Mouse (Mus musculus): ENCODE measurements around the gene Zc3h6.

Gene Zc3h6

GRCm38 (mm10) chr2:129035381-129035780 is 68.2 kb downstream of the Zc3h6 start:
- DNase-seq (ENCODE audit: low read depth, low spot score), result no peak

- DNase-seq (ENCODE audit: low read depth, low spot score), result no peak
Measured at GRCm38 (mm10) chr2:129038426-129038936, 71.3 kb downstream of the Zc3h6 start.

GRCm38 (mm10) chr2:129038937-129039631 is 71.9 kb downstream of the Zc3h6 start:
- no peak for DNase-seq (ENCODE audit: low read depth, low spot score)

- DNase-seq (ENCODE audit: low read depth, low spot score), result no peak
Measured at GRCm38 (mm10) chr2:129040567-129040966, 73.4 kb downstream of the Zc3h6 start.

DNA sequence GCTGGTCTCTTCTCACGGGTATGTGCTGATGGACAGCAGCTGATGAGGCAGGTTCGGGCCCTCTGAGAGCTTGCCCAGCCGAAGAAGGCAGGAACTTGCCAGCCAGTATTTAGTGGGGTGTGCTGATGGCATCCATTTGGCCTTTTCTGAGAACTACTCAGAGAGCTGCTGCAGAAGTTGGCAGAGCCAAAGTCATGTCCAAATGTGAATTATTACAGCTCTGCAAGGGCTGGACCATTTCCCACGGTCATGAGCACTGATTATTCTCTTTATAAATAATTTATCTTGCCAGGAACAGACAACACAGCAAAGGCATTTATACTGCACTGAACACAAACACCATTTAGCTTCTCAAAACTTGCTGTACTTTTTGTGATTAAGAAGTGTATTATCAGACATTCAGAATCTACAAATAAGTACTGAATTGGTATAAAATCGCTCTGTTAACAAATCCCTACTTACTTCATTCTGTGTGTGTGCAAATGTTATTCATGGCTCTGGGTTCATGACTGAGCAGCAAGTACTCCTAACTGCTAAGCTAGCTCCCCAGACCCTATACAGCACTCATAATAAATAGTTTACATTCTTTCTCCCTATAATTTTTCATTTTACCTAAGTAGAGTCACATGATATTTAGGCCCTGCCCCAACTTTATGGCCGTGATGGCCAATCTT is 79.1 kb downstream of the Zc3h6 start:
- DNase-seq (ENCODE audit: low read depth, low spot score), result no peak

- no peak for DNase-seq (ENCODE audit: low read depth, low spot score)
Measured at GRCm38 (mm10) chr2:129046846-129047196, 79.6 kb downstream of the Zc3h6 start.

GRCm38 (mm10) chr2:129047811-129048210 is 80.6 kb downstream of the Zc3h6 start, which contains the start of gene Vinac1:
Gene Vinac1, minus strand, starts transcription at chr2:129048172.
- DNase-seq (ENCODE audit: low read depth, low spot score), result no peak

- DNase-seq (ENCODE audit: low read depth, low spot score), result no peak
Measured at GRCm38 (mm10) chr2:129052451-129052983, 85.3 kb downstream of the Zc3h6 start.

- DNase-seq (ENCODE audit: low read depth, low spot score), result no peak
Measured at GRCm38 (mm10) chr2:129055741-129056140, 88.5 kb downstream of the Zc3h6 start.

DNA sequence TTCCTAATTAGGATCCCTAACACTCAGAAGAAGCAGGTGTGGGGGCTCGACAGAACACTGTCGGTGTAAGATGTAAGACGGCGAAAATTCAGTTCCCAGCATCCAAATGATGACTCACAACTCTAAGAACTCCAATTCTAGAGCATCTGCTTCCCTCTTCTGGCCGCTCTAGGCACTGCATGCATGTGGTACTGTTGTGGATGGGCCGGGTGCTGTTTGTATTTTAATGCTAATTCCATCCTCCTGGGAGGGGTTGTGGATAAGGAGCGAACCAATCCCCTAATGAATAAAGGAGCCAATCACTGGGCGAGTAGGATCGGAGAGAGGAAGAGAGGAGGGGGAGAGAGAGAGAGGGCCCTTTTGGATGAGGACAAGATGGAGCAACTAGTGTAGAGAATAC is 89.4 kb downstream of the Zc3h6 start:
- peak; percentile 96 for DNase-seq (ENCODE audit: low read depth, low spot score)

DNA sequence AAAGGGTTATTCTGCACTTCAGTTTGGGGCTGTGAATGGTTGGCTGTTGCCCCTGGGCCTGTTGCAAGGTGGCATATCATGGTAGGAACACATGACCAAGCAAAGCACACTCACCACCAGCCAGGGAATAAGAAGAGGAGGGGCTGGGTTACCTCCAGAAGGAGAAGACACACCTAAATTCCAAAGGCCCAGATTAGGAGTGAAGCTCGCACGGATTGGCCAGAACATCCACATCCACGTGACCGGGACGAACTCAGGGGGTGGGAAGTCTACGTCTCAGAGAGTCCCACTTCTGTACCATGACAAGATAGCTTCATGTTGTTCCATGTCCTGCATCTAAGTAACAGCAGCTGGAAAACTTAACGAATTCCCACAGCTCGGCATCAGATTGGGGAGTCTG is 90.1 kb downstream of the Zc3h6 start:
- peak; percentile 28 for DNase-seq (ENCODE audit: low read depth, low spot score)

DNA sequence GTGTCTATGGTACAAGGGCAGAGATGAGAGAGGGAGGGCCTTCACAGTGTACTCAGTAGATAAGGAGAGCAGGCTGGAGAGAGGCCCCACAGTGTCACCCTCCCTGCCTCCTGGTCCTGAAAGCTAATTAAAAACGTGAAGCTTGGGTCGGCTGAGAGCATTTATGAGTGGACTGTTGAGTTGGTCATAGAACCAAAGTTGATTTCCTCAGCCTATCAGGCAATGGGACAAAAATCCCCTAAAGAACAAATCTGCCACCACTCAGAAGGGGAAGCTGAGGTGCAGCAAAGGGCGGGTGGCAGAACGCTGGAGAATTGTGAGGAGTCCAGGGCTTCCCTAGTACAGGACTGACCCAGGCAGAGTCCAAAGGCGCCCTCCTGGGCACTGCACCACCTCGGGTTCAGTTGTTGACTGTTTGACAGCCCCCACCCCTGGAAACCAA is 90.7 kb downstream of the Zc3h6 start:
- no peak for DNase-seq (ENCODE audit: low read depth, low spot score)

- peak; percentile 72 for DNase-seq (ENCODE audit: low read depth, low spot score)
Measured at GRCm38 (mm10) chr2:129061456-129062059, 94.4 kb downstream of the Zc3h6 start.

- DNase-seq (ENCODE audit: low read depth, low spot score), result peak; percentile 54
Measured at GRCm38 (mm10) chr2:129065437-129066282, 98.5 kb downstream of the Zc3h6 start, which contains the start of gene Ttl. Gene Ttl, plus strand, starts transcription at chr2:129065942.

DNA sequence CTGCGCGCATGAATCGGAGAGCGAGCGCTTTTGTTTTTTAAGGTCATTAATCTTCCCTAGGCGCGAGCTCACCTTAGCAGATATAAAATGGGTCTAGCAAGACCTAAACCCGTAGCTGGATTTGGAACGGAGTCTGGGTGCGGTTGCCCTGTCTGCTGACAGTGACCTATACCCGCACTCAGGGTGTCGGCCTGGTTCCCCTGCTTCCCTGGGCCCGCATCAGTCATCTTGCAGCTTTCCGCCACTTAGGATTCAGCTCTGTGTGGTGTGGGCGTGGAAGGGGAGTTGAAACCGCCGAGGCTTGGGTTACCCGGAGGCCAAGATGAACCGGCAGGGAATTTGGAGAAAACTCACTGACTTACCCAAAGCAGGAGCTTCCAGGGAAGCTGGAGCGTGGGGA is 99.1 kb downstream of the Zc3h6 start:
- peak; percentile 64 for DNase-seq (ENCODE audit: low read depth, low spot score)

Measured in ES-CJ7 (cell line).